Mouse (Mus musculus) heart, postnatal 0 days (tissue): ENCODE data around the gene Oas3.

Experiments
- CTCF ChIP-seq: IDR thresholded peaks from 2 replicates; pipeline ENCODE4 v1.5.1; 2016; ENCODE audit warnings: antibody characterized with exemption, control low read depth, low read depth
- EP300 ChIP-seq: IDR thresholded peaks from 2 replicates; pipeline ENCODE4 v1.6.1; 2016; ENCODE audit warnings: antibody characterized with exemption, low read depth

DNA sequence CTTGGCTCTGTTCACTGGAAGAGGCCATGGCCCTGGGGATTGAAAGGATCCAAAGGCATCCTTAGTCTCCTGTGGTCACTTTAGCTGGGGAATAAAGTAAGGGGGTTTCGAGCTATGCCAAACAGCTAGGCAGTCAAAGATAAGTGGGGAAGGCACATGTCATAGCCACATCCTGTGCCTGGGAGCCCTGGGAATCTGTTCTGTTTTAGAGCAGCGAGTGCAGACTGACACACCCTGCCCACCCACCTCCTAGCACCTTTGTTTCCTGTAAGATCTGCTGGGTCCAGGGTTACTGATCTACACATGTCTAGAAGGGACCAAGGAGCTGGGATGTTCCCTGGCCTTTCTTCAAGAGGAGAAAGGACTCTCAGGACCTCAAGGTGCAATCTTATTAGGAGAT, 1.5 kb upstream of the Oas3 start:
- TF ChIP-seq EP300 (no peak), CTCF (no peak)
